Mouse (Mus musculus) ES-CJ7 (cell line): Measurements from ENCODE around the gene Tmem235.
"Not testable (repeated sequence)": the region's sequence is repeated elsewhere in the genome, so short reads cannot be mapped to it uniquely, and the experiment has no call there.

Experiments
- DNase-seq: peaks from one replicate; pipeline ENCODE4 v3.0.0; 2011; ENCODE audit warnings: low read depth, low spot score

Gene Tmem235

DNA sequence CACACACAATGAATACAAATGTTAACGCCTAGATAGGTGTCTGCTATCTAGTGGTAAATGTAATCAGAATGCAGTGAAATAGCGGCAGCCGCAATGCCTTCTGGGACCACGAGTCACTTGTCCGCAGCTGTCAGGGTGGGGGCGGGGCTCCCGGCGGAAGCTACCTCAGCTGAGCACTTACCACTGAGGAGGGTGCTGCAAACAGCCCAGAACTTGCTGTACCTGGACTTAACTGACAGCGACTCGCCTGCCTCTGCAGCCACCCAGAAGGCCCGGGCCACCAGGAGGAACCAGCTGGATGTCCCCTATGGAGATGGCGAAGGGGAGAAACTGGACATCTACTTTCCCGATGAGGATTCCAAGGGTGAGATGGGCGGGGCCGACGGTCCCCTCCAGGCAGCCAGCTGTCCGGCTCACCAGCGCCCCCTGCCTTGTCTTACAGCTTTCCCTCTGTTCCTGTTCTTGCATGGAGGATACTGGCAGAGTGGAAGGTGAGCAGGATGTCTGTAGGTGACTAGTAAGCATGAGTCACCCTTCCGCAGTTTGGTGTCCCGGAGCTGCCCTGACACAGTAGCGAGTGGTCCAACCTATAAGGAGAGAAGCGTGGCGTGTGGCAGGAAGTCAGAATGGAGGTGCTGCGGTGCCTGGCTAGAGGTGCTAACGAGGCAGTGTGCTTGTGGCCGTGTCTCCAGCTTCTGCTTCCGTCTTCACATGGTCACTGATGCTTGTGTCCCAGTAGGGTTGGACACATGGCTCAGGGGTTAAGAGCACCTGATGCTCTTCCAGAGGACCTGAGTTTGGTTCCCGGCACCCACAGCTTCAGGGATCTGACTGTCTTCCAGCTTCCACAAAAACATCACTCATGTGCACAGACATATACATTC, 28.2 kb upstream of the Tmem235 start:
- DNase-seq = peak; percentile 94

DNA sequence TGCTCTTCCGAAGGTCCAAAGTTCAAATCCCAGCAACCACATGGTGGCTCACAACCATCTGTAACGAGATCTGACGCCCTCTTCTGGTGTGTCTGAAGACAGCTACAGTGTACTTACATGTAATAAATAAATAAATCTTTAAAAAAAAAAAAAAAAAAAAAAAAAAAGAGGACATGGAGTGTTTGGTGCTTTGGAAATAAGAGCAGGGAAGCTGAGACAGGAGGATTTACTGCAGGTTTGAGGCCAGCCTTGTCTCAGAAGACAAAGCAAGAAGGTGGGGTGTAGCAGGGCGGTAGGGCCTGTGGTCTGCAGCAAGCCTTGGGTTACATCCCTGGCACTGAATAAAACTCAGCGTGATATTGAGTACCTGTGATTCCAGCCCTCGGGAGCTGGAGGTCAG, 27.0 kb upstream of the Tmem235 start:
- DNase-seq = not testable (repeated sequence)

DNA sequence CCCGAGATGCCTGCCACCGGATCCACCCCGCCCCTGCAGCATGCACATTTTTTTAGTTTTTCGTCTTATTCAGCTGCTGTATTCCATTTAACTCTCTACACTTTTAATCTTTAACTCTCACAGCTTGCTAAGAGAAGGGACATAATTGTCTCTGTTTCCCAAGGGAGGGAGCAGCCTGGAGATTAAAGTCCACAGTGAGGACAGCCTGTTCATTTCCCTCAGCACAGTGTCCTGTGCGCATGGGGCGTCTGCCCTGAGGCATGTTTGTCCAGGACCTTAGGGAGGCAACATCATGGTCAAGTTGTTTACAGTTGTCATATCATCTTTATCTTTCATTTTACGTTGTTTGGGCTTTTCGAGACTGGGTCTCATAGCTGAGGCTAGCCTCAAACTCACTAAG, 26.5 kb upstream of the Tmem235 start:
- DNase-seq = no peak

DNA sequence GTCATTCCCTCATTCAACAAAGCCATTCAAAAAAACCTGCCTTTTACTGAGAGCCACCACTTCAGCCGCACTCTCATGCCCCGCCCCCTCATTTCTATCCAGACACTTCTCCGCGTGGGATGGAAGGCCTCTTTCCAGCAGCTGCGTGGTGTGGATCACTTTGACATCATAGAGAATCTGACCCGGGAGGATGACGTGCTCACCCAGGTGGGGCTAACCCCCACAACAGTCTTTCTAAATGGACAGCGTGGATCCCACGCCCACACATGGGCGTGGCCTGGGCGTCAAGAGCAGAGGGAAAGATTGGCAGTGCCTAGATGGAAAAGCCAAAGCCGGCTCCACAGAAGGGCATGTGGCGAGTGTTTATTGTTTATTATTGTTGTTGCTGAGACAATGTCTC, 24.2 kb upstream of the Tmem235 start:
- DNase-seq = peak; percentile 88

DNA sequence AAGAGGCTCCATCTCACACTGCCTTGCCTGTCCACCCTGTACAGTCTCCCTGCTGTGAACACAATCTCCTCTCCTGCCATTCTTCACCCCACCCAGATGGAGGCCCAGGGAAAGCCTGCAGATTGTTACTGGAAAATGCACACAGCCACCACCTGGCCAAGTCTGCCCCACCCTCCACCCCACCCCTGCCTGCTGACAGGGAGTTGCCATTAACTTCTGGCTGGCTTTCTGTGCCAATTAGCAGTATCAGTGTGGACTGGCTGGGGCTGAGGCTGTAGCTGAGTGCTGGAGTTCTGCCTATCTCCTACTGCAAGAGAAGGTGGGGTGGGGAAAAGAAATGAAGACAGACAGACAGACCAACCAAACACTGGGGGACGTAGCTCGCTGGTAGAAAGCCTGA, 22.0 kb upstream of the Tmem235 start:
- DNase-seq = peak; percentile 58

DNA sequence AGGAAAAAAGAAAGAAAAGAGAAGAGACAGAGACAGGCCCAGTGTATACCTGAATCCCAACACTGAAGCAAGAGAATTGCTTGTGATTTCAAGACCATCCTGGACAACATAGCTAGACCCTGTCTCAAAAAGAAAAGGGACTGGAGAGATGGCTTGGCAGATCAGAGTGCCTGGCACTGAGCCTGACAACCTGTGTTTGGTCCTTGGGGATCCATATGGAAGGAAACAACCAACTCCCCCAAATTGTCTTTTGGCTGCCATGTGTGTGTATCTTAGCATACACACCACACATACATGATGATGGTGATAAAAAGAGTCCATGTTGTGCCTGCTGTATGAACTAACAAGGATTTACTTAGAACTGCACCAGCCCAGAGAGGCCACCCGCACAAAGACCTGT, 21.5 kb upstream of the Tmem235 start:
- no peak for DNase-seq

- no peak for DNase-seq
Observed at GRCm38 (mm10) chr11:117840910-117841309, 19.6 kb upstream of the Tmem235 start.

DNA sequence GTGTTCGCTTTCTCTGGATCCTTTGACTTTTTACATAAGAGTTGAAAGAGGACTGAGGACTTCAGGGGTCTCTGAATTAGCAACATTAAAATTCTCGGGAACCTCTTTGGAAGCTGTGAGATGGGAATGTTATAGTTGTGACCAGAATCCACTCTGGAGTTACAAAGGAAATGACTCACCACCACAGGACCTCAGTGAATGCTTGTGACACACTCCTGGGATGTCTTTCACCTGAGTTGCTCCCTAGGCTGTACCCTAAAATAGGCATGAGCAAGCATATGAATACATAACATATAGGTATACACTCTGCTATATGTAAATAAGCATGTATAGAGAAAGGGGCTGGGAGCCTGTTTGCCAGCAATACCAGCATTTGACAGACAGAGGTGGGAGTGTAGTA, 17.1 kb upstream of the Tmem235 start:
- no peak for DNase-seq

DNA sequence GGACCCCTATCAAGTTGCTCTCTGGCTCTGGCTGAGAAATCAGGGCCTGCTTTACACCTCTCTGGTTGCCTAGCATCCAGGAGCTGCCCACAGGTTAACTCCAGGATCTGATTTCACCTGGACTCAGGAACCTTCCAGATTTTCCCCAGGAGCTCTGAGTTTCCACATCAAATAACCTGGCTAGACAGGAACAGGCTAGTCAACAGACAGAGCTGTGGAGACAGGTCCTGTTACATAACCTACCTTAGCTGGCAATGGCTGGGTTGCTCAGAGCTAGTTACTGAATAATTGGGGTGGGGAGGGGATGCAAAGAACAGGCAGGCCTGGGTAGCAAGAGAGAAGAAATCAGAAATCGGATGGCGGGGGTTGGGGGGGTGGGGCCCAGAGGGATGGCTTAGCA, 15.6 kb upstream of the Tmem235 start:
- no peak for DNase-seq

DNA sequence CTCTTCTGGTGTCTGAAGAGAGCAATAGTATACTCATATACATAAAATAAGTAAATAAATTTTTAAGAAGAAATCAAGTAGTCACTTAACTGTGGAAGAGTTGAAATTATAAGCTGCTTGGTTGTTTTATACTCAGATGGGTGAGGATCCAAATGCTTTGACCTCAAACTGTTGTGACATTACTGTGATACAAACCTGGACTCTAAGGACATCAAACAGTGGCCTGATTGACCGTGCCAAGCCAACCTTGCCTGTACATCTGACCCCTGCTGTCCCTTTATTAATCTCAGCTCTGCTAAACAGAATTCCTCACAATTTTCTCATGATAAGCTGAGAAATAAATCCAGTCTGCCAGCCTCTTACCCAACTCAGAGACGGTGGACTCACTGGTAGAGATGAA, 14.9 kb upstream of the Tmem235 start:
- no peak for DNase-seq

DNA sequence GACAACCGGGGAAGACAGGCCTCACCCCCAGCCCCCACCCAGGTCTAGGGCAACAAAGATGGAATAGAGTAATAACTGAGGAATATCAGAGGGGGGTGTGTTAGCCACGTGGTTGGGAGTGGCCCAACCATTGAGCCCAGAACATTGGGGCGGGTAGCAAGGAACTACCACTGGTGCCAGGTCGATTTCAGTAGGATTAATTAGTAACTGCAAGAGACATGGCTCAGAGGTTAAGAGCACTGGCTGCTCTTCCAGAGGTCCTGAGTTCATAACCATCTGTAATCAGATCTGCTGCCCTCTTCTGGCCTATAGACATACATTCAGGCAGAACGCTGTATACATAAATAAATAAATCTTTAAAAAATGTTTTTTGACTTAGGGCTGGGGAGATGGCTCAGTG, 13.9 kb upstream of the Tmem235 start:
- DNase-seq = peak; percentile 55

DNA sequence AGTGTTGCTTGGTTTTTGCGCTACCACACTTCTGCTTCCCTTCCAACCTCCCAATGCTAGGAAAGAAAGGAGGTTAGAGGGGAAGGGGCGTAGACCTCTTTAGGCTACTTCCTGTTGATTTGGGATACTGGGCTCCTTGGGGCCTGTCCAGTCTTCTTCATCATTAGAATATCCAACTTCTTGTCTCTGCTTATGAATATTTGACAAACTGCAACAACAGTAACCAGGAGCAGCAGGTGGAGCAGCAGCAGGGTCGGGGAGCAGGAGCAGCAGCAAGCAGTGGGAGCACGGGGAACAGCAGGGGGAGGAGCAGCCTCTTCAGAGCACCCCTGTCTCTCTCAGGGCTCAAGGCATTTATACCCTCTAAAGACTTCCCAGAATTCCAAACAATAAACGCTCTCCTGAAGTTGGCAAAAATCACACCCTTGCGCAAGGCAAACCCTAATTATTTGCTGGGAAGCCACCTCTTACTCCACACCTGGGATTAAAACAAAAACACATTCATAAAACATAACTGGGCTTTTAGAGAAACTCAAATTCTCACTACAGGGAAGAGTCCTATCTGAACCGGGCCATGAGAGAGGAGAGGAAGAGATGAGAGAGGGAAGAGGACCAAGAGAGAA, 12.8 kb upstream of the Tmem235 start:
- DNase-seq = no peak

DNA sequence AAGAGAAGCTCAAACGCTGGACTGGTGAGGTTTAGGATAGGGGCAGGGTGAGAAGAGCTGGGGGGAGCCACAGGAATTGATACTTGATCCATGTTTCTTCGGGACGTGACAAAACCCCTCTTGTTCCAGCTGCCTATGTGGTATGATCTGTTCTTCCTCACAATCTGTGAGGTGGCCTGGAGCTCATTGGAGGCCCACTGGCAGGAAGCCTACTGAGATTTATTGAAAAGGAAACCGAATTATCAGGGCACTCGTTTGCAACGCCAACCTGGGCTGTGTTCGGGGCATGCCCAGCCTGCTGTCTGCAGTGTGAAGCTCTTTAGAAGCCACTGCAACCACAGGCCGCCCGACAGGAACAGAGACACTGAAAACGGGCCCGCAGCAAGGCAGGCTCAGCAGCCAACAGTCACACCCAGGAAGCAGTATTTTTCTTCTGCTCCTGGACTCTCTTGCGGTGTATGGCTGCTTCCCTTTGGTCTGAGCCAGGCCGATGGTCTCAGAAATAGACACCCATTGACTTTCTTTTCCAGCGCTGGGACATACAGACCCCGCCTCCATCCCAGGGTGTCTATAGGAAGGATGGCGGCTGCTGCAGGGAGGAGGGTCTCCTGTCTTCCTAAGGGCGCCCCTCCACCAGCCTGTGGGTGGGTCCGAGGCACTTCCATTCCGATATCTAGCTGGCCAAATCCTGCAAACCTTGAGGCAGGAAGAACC, 12.1 kb upstream of the Tmem235 start:
- peak; percentile 73 for DNase-seq

DNA sequence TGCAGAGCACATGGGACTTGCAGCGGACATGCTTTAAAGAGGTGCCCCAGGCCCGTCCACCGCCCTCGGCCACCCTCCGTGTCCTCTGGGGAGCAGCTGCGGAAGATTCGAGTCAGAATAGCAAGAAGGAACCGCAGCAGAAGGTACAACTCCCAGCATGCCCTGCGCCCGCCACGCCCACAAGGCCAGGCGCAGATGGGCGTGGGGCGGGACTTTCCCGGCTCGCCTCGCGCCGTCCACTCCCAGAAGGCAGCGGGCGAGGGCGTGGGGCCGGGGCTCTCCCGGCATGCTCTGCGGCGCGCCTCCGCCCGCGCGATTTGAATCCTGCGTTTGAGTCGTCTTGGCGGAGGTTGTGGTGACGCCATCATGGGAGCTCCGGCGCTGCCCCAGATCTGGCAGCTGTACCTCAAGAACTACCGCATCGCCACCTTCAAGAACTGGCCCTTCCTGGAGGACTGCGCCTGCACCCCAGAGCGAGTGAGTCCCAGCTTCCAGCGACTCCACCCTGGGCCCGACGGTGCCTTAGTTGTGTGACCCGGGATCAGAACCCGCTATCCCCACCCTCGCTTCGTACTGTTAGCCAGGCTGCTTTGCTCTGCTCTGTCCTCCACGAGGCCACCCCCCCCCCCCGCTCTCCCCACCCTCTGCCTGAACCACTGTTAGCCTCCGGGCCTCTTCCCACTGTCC, 11.4 kb upstream of the Tmem235 start, which contains the start of gene Birc5:
Gene Birc5 (plus strand): TSS at position 267 of the 687 bp plus-strand sequence.
- peak; percentile 96 for DNase-seq

DNA sequence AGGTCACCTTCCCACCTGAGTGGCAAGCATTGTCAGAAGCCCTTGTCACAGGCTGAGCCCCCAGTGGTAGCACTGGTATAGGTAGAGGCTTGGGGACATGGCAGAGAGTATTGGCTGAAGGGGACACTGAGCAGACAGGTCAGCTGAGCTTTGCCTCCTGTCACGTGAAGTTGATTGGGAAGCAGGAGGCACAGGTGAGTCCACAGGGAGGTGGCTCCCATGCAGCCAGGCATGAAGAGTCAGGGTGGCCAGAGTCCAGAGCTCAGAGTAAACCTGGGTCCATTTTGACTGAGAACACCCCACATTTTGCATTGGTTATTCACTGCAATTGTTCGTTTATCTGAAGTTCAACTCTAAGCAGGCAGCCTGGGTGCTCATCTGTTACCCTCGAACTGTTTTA, 7.7 kb upstream of the Tmem235 start:
- DNase-seq = no peak

- DNase-seq = peak; percentile 85
Observed at GRCm38 (mm10) chr11:117854241-117854640, 6.3 kb upstream of the Tmem235 start.

DNA sequence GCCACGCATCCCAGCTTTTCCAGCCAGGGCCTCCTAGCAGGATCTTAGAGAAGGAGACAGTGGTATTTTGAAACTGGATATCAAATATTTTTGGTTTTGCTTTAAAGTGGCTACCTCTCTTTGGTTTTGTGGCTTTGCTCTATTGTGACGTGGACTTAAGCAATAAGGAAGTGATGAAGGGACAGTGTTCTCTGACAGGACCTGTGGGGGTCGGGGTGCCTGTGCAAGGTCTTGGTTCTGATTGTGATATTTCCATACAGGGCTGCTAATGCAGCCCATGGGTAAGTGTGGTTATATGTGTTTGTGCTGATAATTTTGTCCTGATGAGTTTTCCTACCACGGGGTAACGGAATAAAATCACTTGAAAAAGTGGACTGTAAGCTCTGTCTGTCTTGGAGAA, 5.2 kb upstream of the Tmem235 start:
- no peak for DNase-seq

DNA sequence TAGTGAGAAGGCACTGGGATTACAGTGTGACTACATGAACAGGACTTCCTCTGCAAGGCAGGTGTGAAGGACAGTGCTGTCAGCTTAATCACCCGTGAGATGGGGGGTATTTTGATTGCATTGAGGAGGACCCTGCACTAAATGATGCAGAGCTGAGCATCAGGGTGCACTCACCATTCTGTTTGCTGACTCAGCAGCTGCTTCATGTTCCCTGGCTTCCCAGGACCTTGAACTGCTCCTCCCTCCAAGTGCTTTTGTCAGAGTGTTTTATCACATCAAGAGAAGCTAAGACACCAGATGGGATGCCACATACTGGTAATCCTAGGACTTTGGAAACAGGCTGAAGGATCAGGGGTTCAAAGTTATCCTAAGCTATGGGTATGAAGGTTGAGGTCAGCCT, 4.6 kb upstream of the Tmem235 start:
- DNase-seq = no peak

GRCm38 (mm10) chr11:117857462-117857861, 3.1 kb upstream of the Tmem235 start:
- DNase-seq = no peak

- no peak for DNase-seq
Observed at GRCm38 (mm10) chr11:117858392-117858791, 2.2 kb upstream of the Tmem235 start.

DNA sequence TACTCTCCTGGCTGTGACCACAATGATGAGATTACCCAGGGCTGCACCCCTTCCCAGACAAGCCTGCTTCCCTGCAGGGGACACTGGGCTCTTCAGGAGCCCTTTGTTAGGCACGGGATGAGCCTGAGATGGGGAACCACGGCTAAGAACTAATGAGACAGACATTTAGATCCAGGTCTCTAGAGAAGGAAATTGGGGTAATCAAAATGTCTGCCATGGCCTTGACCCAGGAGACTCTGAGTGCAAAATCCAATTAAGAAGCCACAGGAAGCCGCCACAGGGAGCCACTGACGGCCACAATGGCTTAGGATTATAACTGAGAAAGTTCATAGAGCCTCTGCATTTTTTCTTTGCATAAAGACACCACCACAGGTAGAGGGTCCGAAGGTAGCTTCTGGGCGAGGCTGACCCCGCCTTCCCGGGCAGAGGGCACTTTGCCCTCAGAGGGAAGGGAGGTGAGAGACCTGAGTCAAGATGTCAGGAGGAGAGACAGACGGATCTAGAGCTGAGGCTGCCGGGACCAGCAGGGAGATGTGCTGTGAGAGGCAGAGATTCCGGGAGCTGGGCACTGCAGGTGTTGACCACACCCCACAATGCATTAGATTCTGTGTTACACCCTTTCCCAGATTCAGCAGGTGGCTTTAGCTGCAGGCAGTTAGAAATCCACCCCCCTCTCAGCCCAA, 2.8 kb downstream of the Tmem235 start:
- DNase-seq = peak; percentile 78
